Mouse (Mus musculus) gastrocnemius, postnatal 10 days (tissue): Measurements from ENCODE around the gene Plxna4. TPM values are rescaled to one million over a fixed set of nuclear protein-coding genes. Genes with fewer than 3 reads are reported as not detected.

Experiments used
- DNase-seq: peaks from one replicate; pipeline ENCODE4 v3.0.0; 2021; ENCODE audit warnings: mixed read lengths
- total RNA-seq, 2 experiments: library from RNA; stranded (reverse); gene quantifications; 2 replicates each; pipeline ENCODE4 v1.2.3; 2021

Gene Plxna4
- total RNA-seq, 2 experiments from 2014 or later, result 6.2 to 6.4 TPM

GRCm38 (mm10) chr6:32472062-32472461 is 115.9 kb downstream of the Plxna4 start:
- no peak for DNase-seq

GRCm38 (mm10) chr6:32471639-32472038 is 116.4 kb downstream of the Plxna4 start:
- DNase-seq, result no peak

GRCm38 (mm10) chr6:32469196-32469595 is 118.8 kb downstream of the Plxna4 start:
- DNase-seq, result no peak

- no peak for DNase-seq
Measured at GRCm38 (mm10) chr6:32465129-32465528, 122.9 kb downstream of the Plxna4 start.

GRCm38 (mm10) chr6:32464637-32465036 is 123.4 kb downstream of the Plxna4 start:
- no peak for DNase-seq

- DNase-seq, result peak; percentile 11
Measured at GRCm38 (mm10) chr6:32464046-32464445, 123.9 kb downstream of the Plxna4 start.

GRCm38 (mm10) chr6:32460400-32460799 is 127.6 kb downstream of the Plxna4 start:
- no peak for DNase-seq

GRCm38 (mm10) chr6:32456641-32457040 is 131.4 kb downstream of the Plxna4 start:
- DNase-seq, result no peak

- DNase-seq, result no peak
Measured at GRCm38 (mm10) chr6:32451851-32452250, 136.1 kb downstream of the Plxna4 start.

GRCm38 (mm10) chr6:32449237-32449963 is 138.6 kb downstream of the Plxna4 start:
- no peak for DNase-seq

GRCm38 (mm10) chr6:32448787-32449186 is 139.2 kb downstream of the Plxna4 start:
- no peak for DNase-seq

- no peak for DNase-seq
Measured at GRCm38 (mm10) chr6:32446276-32446675, 141.7 kb downstream of the Plxna4 start.

- DNase-seq, result no peak
Measured at GRCm38 (mm10) chr6:32445246-32445645, 142.7 kb downstream of the Plxna4 start.

- no peak for DNase-seq
Measured at GRCm38 (mm10) chr6:32444393-32444792, 143.6 kb downstream of the Plxna4 start.

- no peak for DNase-seq
Measured at GRCm38 (mm10) chr6:32443679-32444078, 144.3 kb downstream of the Plxna4 start.

- no peak for DNase-seq
Measured at GRCm38 (mm10) chr6:32439434-32439833, 148.6 kb downstream of the Plxna4 start.

GRCm38 (mm10) chr6:32437219-32437618 is 150.8 kb downstream of the Plxna4 start:
- DNase-seq, result no peak

GRCm38 (mm10) chr6:32423124-32423523 is 164.9 kb downstream of the Plxna4 start:
- DNase-seq, result no peak

- no peak for DNase-seq
Measured at GRCm38 (mm10) chr6:32420610-32421009, 167.4 kb downstream of the Plxna4 start.

- DNase-seq, result no peak
Measured at GRCm38 (mm10) chr6:32417351-32417750, 170.6 kb downstream of the Plxna4 start.

- no peak for DNase-seq
Measured at GRCm38 (mm10) chr6:32411325-32411724, 176.7 kb downstream of the Plxna4 start.

- no peak for DNase-seq
Measured at GRCm38 (mm10) chr6:32409625-32410024, 178.4 kb downstream of the Plxna4 start.

- DNase-seq, result no peak
Measured at GRCm38 (mm10) chr6:32407574-32408185, 180.3 kb downstream of the Plxna4 start.
